Mouse (Mus musculus): ENCODE measurements around the gene Adgrg3. TPM values are rescaled to one million over a fixed set of nuclear protein-coding genes. Genes with fewer than 3 reads are reported as not detected.

Gene Adgrg3
- total and polyA plus RNA-seq, 3 experiments = 0.08 TPM; not detected in 2

DNA sequence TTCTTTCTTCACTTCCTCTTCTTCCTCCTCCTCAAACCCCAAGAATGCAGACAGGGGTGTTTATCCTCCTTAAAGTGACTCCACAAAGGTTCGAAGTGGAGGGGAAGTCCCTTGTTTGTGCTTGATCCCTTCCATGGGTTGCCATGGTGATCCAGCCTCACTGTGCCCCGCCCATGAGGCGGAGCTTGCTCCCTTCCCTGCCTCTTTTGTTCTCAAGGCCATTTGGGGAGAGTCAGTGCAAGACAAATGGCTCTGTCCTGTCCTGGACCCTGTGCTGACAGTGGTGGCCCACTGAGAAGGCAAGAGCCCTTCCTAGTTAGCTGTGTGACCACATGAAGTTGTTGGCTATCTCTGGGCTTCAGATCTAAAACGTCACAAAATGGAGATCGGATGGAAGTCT lies 16.8 kb upstream of the Adgrg3 start:
- no peaks in the 10 kb centered on the region for H3K79me2 ChIP-seq (ENCODE audit: control insufficient read depth, insufficient read depth, low read length, poor library complexity)
- peaks cover 4 to 20% of the 10 kb centered on the region in 2 experiments; a peak in 3 of 4 replicates for H3K4me1 ChIP-seq (ENCODE audit: control insufficient read depth in 1 of 2, insufficient read depth in 2 of 2, low read length in 2 of 2)
- no peak for TF ChIP-seq CTCF (IDR thresholded peaks at IDR 0.05 in 2 of 3, conservative IDR thresholded peaks at IDR 0.05 in 1 of 3; ENCODE audit: control insufficient read depth in 1 of 3, insufficient read depth in 1 of 3, low read depth in 2 of 3, low read length in 3 of 3, poor library complexity in 1 of 3, severe bottlenecking in 1 of 3)
- TF ChIP-seq SMC3 (IDR thresholded peaks at IDR 0.05; ENCODE audit: low read depth, low read length) = 0 out of 2 replicates have a peak, but pooled peaks have one; percentile 10
- no peak for TF ChIP-seq ZMIZ1 (IDR thresholded peaks at IDR 0.05; ENCODE audit: low read depth, low read length)
- H3K27ac ChIP-seq (ENCODE audit: control insufficient read depth, low read depth, low read length) = no peak overlapping the region
- DNase-seq (ENCODE audit: low read depth, low spot score) = peak; percentile 76
- H3K4me3 ChIP-seq (ENCODE audit: control insufficient read depth in 1 of 2, insufficient read depth in 1 of 2, low read depth in 2 of 2, low read length in 2 of 2) = no peak overlapping the region
- no peak overlapping the region for H3K9ac ChIP-seq (ENCODE audit: control insufficient read depth, low read depth, low read length, poor library complexity, severe bottlenecking)
- H3K36me3 ChIP-seq (ENCODE audit: control insufficient read depth in 1 of 2, insufficient read depth in 2 of 2, low read length in 2 of 2) = peaks cover 0 to 2% of the 10 kb centered on the region in 2 experiments; a peak in 1 of 4 replicates
- H3K27me3 ChIP-seq (ENCODE audit: control insufficient read depth in 1 of 2, insufficient read depth in 2 of 2, low read length in 2 of 2) = no peaks in the 10 kb centered on the region
- no peaks in the 10 kb centered on the region for H3K9me3 ChIP-seq (replicated peaks; ENCODE audit: insufficient read depth, low read length)

GRCm38 (mm10) chr8:95001165-95001564 lies 16.3 kb upstream of the Adgrg3 start:
- no peaks in the 10 kb centered on the region for H3K27me3 ChIP-seq (ENCODE audit: control insufficient read depth in 1 of 2, insufficient read depth in 2 of 2, low read length in 2 of 2)
- H3K4me1 ChIP-seq (ENCODE audit: control insufficient read depth in 1 of 2, insufficient read depth in 2 of 2, low read length in 2 of 2) = peaks cover 4 to 18% of the 10 kb centered on the region in 2 experiments; a peak in 3 of 4 replicates
- no peak for TF ChIP-seq POLR2A (IDR thresholded peaks at IDR 0.05; ENCODE audit: control insufficient read depth in 1 of 2, insufficient read depth in 1 of 2, low read depth in 1 of 2, low read length in 2 of 2, poor library complexity in 1 of 2)
- TF ChIP-seq MEF2A (IDR thresholded peaks at IDR 0.05; ENCODE audit: extremely low read depth, insufficient replicate concordance, low read depth, low read length, poor library complexity, severe bottlenecking) = no peak
- no peak for TF ChIP-seq UBTF (IDR thresholded peaks at IDR 0.05; ENCODE audit: borderline replicate concordance, insufficient read depth, low read depth, low read length)
- no peak for DNase-seq (ENCODE audit: low read depth, low spot score)
- H3K9me3 ChIP-seq (replicated peaks; ENCODE audit: insufficient read depth, low read length) = no peaks in the 10 kb centered on the region
- no peaks in the 10 kb centered on the region for H3K79me2 ChIP-seq (ENCODE audit: control insufficient read depth, insufficient read depth, low read length, poor library complexity)
- H3K9ac ChIP-seq (ENCODE audit: control insufficient read depth, low read depth, low read length, poor library complexity, severe bottlenecking) = no peak overlapping the region
- H3K27ac ChIP-seq (ENCODE audit: control insufficient read depth, low read depth, low read length) = no peak overlapping the region
- peaks cover 0 to 2% of the 10 kb centered on the region in 2 experiments; a peak in 1 of 4 replicates for H3K36me3 ChIP-seq (ENCODE audit: control insufficient read depth in 1 of 2, insufficient read depth in 2 of 2, low read length in 2 of 2)
- H3K4me3 ChIP-seq (ENCODE audit: control insufficient read depth in 1 of 2, insufficient read depth in 1 of 2, low read depth in 2 of 2, low read length in 2 of 2) = no peak overlapping the region

DNA sequence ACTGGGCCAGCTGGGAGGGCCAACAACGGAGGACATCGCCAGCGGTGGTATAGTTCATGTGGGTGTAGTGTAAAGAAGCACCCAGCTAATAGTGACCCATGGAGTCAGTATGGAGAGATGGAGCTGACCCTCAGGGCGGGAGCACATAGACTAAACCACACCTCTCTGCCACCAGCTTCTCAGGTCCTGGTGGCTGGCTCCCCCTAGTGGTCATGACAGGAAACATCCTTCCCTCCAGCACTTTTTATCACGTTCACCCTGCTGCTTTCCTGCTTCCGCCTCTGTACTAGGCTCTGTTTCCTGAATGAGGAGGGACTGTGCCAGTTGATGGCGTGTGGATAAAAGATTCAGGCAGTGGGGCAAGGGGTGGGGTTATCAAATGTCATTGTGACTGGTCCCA lies 15.8 kb upstream of the Adgrg3 start:
- Histone ChIP-seq H3K36me3 (ENCODE audit: control insufficient read depth in 1 of 2, insufficient read depth in 2 of 2, low read length in 2 of 2) (peaks cover 0 to 2% of the 10 kb centered on the region in 2 experiments; a peak in 1 of 4 replicates), H3K9ac (ENCODE audit: control insufficient read depth, low read depth, low read length, poor library complexity, severe bottlenecking) (no peak overlapping the region), H3K4me3 (ENCODE audit: control insufficient read depth in 1 of 2, insufficient read depth in 1 of 2, low read depth in 2 of 2, low read length in 2 of 2) (no peak overlapping the region), H3K79me2 (ENCODE audit: control insufficient read depth, insufficient read depth, low read length, poor library complexity) (no peaks in the 10 kb centered on the region), H3K27me3 (ENCODE audit: control insufficient read depth in 1 of 2, insufficient read depth in 2 of 2, low read length in 2 of 2) (no peaks in the 10 kb centered on the region), H3K9me3 (replicated peaks; ENCODE audit: insufficient read depth, low read length) (no peaks in the 10 kb centered on the region), H3K4me1 (ENCODE audit: control insufficient read depth in 1 of 2, insufficient read depth in 2 of 2, low read length in 2 of 2) (peaks cover 4 to 18% of the 10 kb centered on the region in 2 experiments; a peak in 3 of 4 replicates), H3K27ac (ENCODE audit: control insufficient read depth, low read depth, low read length) (no peak overlapping the region)
- peak; percentile 84 for DNase-seq (ENCODE audit: low read depth, low spot score)
- TF ChIP-seq SMC3 (IDR thresholded peaks at IDR 0.05; ENCODE audit: low read depth, low read length) (peak; percentile 83), BHLHE40 (IDR thresholded peaks at IDR 0.05; ENCODE audit: borderline replicate concordance, low read depth, low read length) (no peak), JUND (IDR thresholded peaks at IDR 0.05; ENCODE audit: low read depth, low read length) (no peak), MEF2A (IDR thresholded peaks at IDR 0.05; ENCODE audit: extremely low read depth, insufficient replicate concordance, low read depth, low read length, poor library complexity, severe bottlenecking) (no peak), ZC3H11A (IDR thresholded peaks at IDR 0.05; ENCODE audit: low read depth, low read length) (peak; percentile 66), GATA1 (IDR thresholded peaks at IDR 0.05; ENCODE audit: low read depth, low read length) (peak; percentile 39; the same call in 1 of the 2 replicates), CHD2 (IDR thresholded peaks at IDR 0.05; ENCODE audit: low read length) (no peak), POLR2A (IDR thresholded peaks at IDR 0.05; ENCODE audit: control insufficient read depth in 1 of 2, insufficient read depth in 1 of 2, low read depth in 1 of 2, low read length in 2 of 2, poor library complexity in 1 of 2) (no peak), RAD21 (IDR thresholded peaks at IDR 0.05; ENCODE audit: low read depth, low read length) (peak; percentile 85), GABPA (IDR thresholded peaks at IDR 0.05; ENCODE audit: low read depth, low read length) (no peak), MYC (IDR thresholded peaks at IDR 0.05; ENCODE audit: low read depth, low read length) (no peak), MAX (IDR thresholded peaks at IDR 0.05; ENCODE audit: low read length) (no peak), ELF1 (IDR thresholded peaks at IDR 0.05; ENCODE audit: low read depth, low read length) (peak; percentile 66; the same call in 1 of the 2 replicates), TBP (IDR thresholded peaks at IDR 0.05; ENCODE audit: low read depth, low read length) (no peak), CTCF (IDR thresholded peaks at IDR 0.05 in 2 of 3, conservative IDR thresholded peaks at IDR 0.05 in 1 of 3; ENCODE audit: control insufficient read depth in 1 of 3, insufficient read depth in 1 of 3, low read depth in 2 of 3, low read length in 3 of 3, poor library complexity in 1 of 3, severe bottlenecking in 1 of 3) (peak; percentile 83 to 91 (median 84)), UBTF (IDR thresholded peaks at IDR 0.05; ENCODE audit: borderline replicate concordance, insufficient read depth, low read depth, low read length) (no peak), TCF12 (IDR thresholded peaks at IDR 0.05; ENCODE audit: low read depth, low read length) (peak; percentile 64), ZKSCAN1 (IDR thresholded peaks at IDR 0.05; ENCODE audit: low read depth, low read length) (no peak), MAZ (IDR thresholded peaks at IDR 0.05; ENCODE audit: low read depth, low read length) (no peak), USF2 (IDR thresholded peaks at IDR 0.05; ENCODE audit: borderline replicate concordance in 1 of 2, insufficient read depth in 1 of 2, low read depth in 1 of 2, low read length in 2 of 2) (no peak), HCFC1 (IDR thresholded peaks at IDR 0.05; ENCODE audit: low read depth, low read length) (no peak), POLR2AphosphoS2 (IDR thresholded peaks at IDR 0.05; ENCODE audit: low read length) (no peak)
